Mouse (Mus musculus) megakaryocyte progenitor cell, adult 5-6 weeks (primary cell): Measurements from ENCODE around the gene Pkmyt1. TPM values are rescaled to one million over a fixed set of nuclear protein-coding genes. Genes with fewer than 3 reads are reported as not detected.

Experiments
- ATAC-seq: replicated peaks from 2 replicates; pipeline ENCODE4 v1.8.0; 2016; ENCODE audit warnings: mild to moderate bottlenecking, moderate TSS enrichment, inconsistent platforms; ENCODE audit not compliant: poor library complexity
- total RNA-seq, 2 experiments: library from RNA; stranded (forward) in 1 of 2; stranded (reverse) in 1 of 2; fragments of 157-497, 149-512 nt in 1 of 2; fragments of 200-1000 nt in 1 of 2; gene quantifications; 2 replicates each; pipeline versions ENCODE4 v1.2.3 to v1.2.4; 2015 to 2017

The Pkmyt1 gene
- total RNA-seq, 2 experiments from 2014 or later, result 20.5 to 36.9 TPM

- peak; percentile 52; the same call in 1 of the 2 replicates for ATAC-seq
Observed at GRCm38 (mm10) chr17:23719455-23719854, 6.7 kb upstream of the Pkmyt1 start.

- ATAC-seq, result no peak
Observed at GRCm38 (mm10) chr17:23721886-23722285, 4.2 kb upstream of the Pkmyt1 start.

GRCm38 (mm10) chr17:23722376-23723125 lies 3.6 kb upstream of the Pkmyt1 start, which contains the start of gene 1520401A03Rik:
TSS of gene 1520401A03Rik (minus strand) at chr17:23722783.
- no peak for ATAC-seq

GRCm38 (mm10) chr17:23725477-23725876 lies 659 bp upstream of the Pkmyt1 start:
- no peak for ATAC-seq

- ATAC-seq, result peak; percentile 82
Observed at GRCm38 (mm10) chr17:23726758-23727142, 614 bp downstream of the Pkmyt1 start.

GRCm38 (mm10) chr17:23730441-23730840 lies 4.3 kb downstream of the Pkmyt1 start:
- ATAC-seq, result no peak

GRCm38 (mm10) chr17:23734341-23734740 lies 8.2 kb downstream of the Pkmyt1 start:
- ATAC-seq, result no peak

- peak; percentile 40; the same call in 1 of the 2 replicates for ATAC-seq
Observed at GRCm38 (mm10) chr17:23737493-23738445, 11.6 kb downstream of the Pkmyt1 start.

- ATAC-seq, result no peak
Observed at GRCm38 (mm10) chr17:23738836-23739201, 12.7 kb downstream of the Pkmyt1 start.

GRCm38 (mm10) chr17:23739202-23740135 lies 13.3 kb downstream of the Pkmyt1 start:
- no peak for ATAC-seq

- ATAC-seq, result peak; percentile 78
Observed at GRCm38 (mm10) chr17:23740136-23740584, 14.0 kb downstream of the Pkmyt1 start.

- ATAC-seq, result peak; percentile 51
Observed at GRCm38 (mm10) chr17:23740598-23741021, 14.5 kb downstream of the Pkmyt1 start, which contains the start of gene Paqr4. TSS of gene Paqr4 (minus strand) at chr17:23740867.

GRCm38 (mm10) chr17:23741359-23742209 lies 15.4 kb downstream of the Pkmyt1 start:
- ATAC-seq, result no peak

GRCm38 (mm10) chr17:23742210-23742793 lies 16.2 kb downstream of the Pkmyt1 start:
- no peak for ATAC-seq

GRCm38 (mm10) chr17:23742941-23743340 lies 16.8 kb downstream of the Pkmyt1 start:
- ATAC-seq, result no peak

- ATAC-seq, result no peak
Observed at GRCm38 (mm10) chr17:23744076-23744475, 17.9 kb downstream of the Pkmyt1 start.

GRCm38 (mm10) chr17:23744651-23745050 lies 18.5 kb downstream of the Pkmyt1 start:
- no peak for ATAC-seq

- ATAC-seq, result no peak
Observed at GRCm38 (mm10) chr17:23745301-23746251, 19.4 kb downstream of the Pkmyt1 start, which contains the start of gene Kremen2. TSS of gene Kremen2 (minus strand) at chr17:23745833.
